Mouse (Mus musculus): ENCODE results near the gene Ccpg1os.

DNA sequence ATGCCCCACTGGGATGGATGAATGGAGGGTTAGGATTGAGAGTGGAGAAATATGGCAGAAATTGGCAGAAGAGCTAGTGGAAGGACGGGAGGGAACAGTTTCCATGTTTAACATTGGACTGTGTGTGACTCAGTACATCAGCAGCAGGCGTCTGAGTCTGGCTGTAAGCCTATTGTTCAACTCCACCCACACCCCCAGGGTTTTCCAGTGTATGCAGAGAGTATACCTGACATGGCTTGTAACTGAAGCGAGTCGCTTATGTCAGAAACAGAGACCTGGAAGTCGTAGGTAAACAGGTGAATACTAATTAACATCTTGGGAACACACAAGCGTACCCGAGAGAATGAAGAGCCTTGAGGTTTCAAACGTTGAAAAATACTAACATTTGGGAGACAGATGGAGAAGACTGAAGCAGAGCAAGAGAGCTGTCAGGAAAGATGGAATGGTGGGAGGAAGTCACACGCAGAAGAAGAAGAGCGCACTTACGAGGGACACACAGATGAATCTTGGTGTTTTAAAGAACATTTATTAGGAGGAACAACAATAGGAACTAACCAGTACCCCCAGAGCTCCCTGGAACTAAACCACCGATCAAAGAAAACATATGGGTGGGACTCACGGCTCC lies 53.9 kb downstream of the Ccpg1os start:
- TF ChIP-seq CTCF (IDR thresholded peaks at IDR 0.05; ENCODE audit: control insufficient read depth, insufficient read depth, low read length) (no peak), POLR2A (IDR thresholded peaks at IDR 0.05; ENCODE audit: borderline replicate concordance, control insufficient read depth, low read depth, low read length) (no peak)

Measured in bone marrow, adult 2 months (tissue).